Mouse (Mus musculus): ENCODE results near the gene Ccdc187.

DNA sequence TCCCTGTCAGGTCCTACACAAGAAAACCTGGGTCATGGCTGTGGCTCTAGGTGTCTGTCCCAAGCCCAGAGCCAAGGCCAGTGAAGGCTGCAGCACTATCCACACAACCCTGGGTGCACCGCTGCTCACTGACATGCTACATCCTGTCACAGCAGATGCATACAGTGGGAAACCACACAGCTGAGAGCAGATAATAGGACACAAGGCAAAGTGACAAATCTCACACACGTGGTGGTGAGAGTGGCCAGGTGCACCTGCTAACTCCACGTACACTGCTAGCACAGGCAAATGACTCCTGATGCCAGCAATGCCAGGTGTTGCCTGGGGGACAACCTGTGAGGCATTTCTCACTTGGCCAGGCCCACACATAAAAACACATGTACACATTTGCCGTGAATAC lies 69.1 kb downstream of the Ccdc187 start:
- no peak for TF ChIP-seq CTCF (conservative IDR thresholded peaks at IDR 0.05; ENCODE audit: insufficient read depth, insufficient read length, low read depth, low read length)
- TF ChIP-seq POLR2A (IDR thresholded peaks at IDR 0.05; ENCODE audit: low read depth, low read length): no peak

All from kidney, adult 2 months (tissue).